Mouse (Mus musculus) liver, embryonic 14.5 days (tissue): Measurements from ENCODE around the gene Mrps23.

Source experiments
- CTCF ChIP-seq: IDR thresholded peaks from 2 replicates; pipeline ENCODE4 v1.5.1; 2016; ENCODE audit warnings: antibody characterized with exemption, low read depth, control low read depth
- EP300 ChIP-seq: IDR thresholded peaks from 2 replicates; pipeline ENCODE4 v1.6.1; 2016; ENCODE audit warnings: antibody characterized with exemption, low read depth

GRCm38 (mm10) chr11:88202077-88202476, 2.1 kb upstream of the Mrps23 start:
- TF ChIP-seq CTCF (no peak), EP300 (no peak)
